Mouse (Mus musculus): ENCODE data around the gene Hdac5.
A peak's percentile ranks its signal among the peaks of the same experiment; 100 is the strongest.

DNA sequence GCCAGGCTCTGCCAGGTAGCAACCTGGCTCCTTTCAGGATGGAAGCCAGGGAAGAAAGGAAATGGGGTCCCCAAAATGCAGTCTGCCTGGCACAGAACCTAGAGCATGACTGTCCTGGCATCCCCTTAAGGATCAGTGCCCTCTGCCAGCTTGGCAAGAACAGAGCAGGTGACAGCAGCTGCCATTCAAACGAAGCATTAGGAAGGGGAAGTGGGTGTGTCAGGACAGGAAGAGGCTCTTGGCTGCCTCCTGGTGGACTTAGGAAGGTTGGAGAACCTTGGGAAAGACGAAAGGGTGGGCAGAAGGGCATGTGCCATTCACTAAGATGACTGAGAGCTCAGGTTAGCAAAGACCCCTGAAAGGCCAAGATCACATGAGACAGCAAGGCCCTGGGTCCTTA lies 20.2 kb downstream of the Hdac5 start:
- TF ChIP-seq MAX (IDR thresholded peaks at IDR 0.05; ENCODE audit: low read length), result peak; percentile 35; the same call in 1 of the 2 replicates
- TF ChIP-seq CTCF (IDR thresholded peaks at IDR 0.05 in 2 of 3, conservative IDR thresholded peaks at IDR 0.05 in 1 of 3; ENCODE audit: control insufficient read depth in 1 of 3, insufficient read depth in 1 of 3, low read depth in 2 of 3, low read length in 3 of 3, poor library complexity in 1 of 3, severe bottlenecking in 1 of 3), result peak; percentile 70 to 91 (median 91)
- peak; percentile 87 for TF ChIP-seq SMC3 (IDR thresholded peaks at IDR 0.05; ENCODE audit: low read depth, low read length)
- no peak for TF ChIP-seq NELFE (IDR thresholded peaks at IDR 0.05; ENCODE audit: low read depth, low read length)
